In genomic region chr17:46248189-46248522, GRCm38 (mm10) we compare ENCODE assay signal across 8 mouse cellular contexts. TPM values are rescaled to one million over a fixed set of nuclear protein-coding genes. Genes with fewer than 3 reads are reported as not detected.
DNase-seq lines count a peak whose midpoint lies in the region; ATAC-seq and TF ChIP-seq lines count a peak whose summit lies in the region.

No protein-coding gene starts in this region.

- H3K36me3 ChIP-seq in heart, embryonic 10.5 days: peaks cover 69% of the 10 kb centered on the region
- peaks cover 57 to 77% of the 10 kb centered on the region in 2 experiments for H3K36me3 ChIP-seq in CH12.LX (replicated peaks in 1 of 2; ENCODE audit: control insufficient read depth in 1 of 2, insufficient read depth in 1 of 2, low read length in 1 of 2)
- peaks cover 67% of the 10 kb centered on the region for H3K36me3 ChIP-seq in forebrain, embryonic 14.5 days (ENCODE audit: control insufficient read depth, insufficient read depth, low read length)
- peaks cover 45% of the 10 kb centered on the region for H3K36me3 ChIP-seq in liver, embryonic 16.5 days (ENCODE audit: control insufficient read depth, insufficient read depth)

- DNase-seq in heart, embryonic 10.5 days (ENCODE audit: low spot score): no peak
- no peak for DNase-seq in heart, postnatal 25 days (ENCODE audit: low spot score)
- no peak for DNase-seq in CH12.LX (ENCODE audit: extremely low read depth)
- DNase-seq in forebrain, embryonic 14.5 days (ENCODE audit: low spot score): no peak
- no peak for DNase-seq in Muller cell, postnatal 12 days (ENCODE audit: inconsistent ontology term)
- DNase-seq in embryo, embryonic 9.5 days (ENCODE audit: extremely low spot score): no peak
- no peak for DNase-seq in thymus, postnatal 4 days

- peak overlapping the region; percentile 88 for H3K4me3 ChIP-seq in heart, embryonic 10.5 days
- H3K4me3 ChIP-seq in CH12.LX (replicated peaks in 1 of 3; ENCODE audit: low read depth in 2 of 3, low read length in 2 of 3, poor library complexity in 1 of 3): peak overlapping the region; percentile 71 to 96 (median 95)
- peak overlapping the region; percentile 98 for H3K4me3 ChIP-seq in forebrain, embryonic 14.5 days (ENCODE audit: low read depth, low read length)
- H3K4me3 ChIP-seq in liver, embryonic 16.5 days (ENCODE audit: low read depth, low read length): peak overlapping the region; percentile 99

- peak overlapping the region; percentile 92 for H3K9ac ChIP-seq in CH12.LX (ENCODE audit: insufficient read depth, low read depth)
- H3K9ac ChIP-seq in forebrain, embryonic 14.5 days (ENCODE audit: low read length): peak overlapping the region; percentile 95
- peak overlapping the region; percentile 99 for H3K9ac ChIP-seq in liver, embryonic 16.5 days (ENCODE audit: low read depth, low read length)

- intact Hi-C loops in heart, postnatal 25 days (cut with DNase I): loop anchor here (2.0 kb wide), 1 partner anchor 135 kb away; the partner anchor contains the start of gene Zfp318

- no peaks in the 10 kb centered on the region for H3K9me3 ChIP-seq in heart, embryonic 10.5 days
- H3K9me3 ChIP-seq in CH12.LX (replicated peaks; ENCODE audit: low read length): no peaks in the 10 kb centered on the region
- H3K9me3 ChIP-seq in forebrain, embryonic 14.5 days (replicated peaks; ENCODE audit: control insufficient read depth, low read length): no peaks in the 10 kb centered on the region
- H3K9me3 ChIP-seq in liver, embryonic 16.5 days (replicated peaks; ENCODE audit: control insufficient read depth, low read length): no peaks in the 10 kb centered on the region

- H3K79me2 ChIP-seq in CH12.LX (replicated peaks; ENCODE audit: control insufficient read depth, extremely low read depth, insufficient read depth, poor library complexity, severe bottlenecking): peaks cover 28% of the 10 kb centered on the region

- TF ChIP-seq CTCF in CH12.LX (conservative IDR thresholded peaks at IDR 0.05 in 1 of 2, IDR thresholded peaks at IDR 0.05 in 1 of 2; ENCODE audit: low read depth in 2 of 2, low read length in 2 of 2): no peak

- in situ Hi-C loops in CH12.LX (cut with MboI; ENCODE audit: low pct_ligation_motif_present, low pct_unique_long_range_greater_than_20kb, low sequenced_read_pairs): loop anchor here (25.0 kb wide), 1 partner anchor 739 kb away; no protein-coding TSS in a partner anchor

- dilution Hi-C loops in CH12.LX (cut with MboI; ENCODE audit: extremely low pct_ligation_motif_present, extremely low pct_unique_long_range_greater_than_20kb, low sequenced_read_pairs): no loop called here

- TF ChIP-seq EP300 in CH12.LX (IDR thresholded peaks at IDR 0.05; ENCODE audit: low read length): no peak

- peaks cover 5% of the 10 kb centered on the region; the same call in 1 of the 2 replicates for H3K27me3 ChIP-seq in heart, embryonic 10.5 days (ENCODE audit: insufficient read depth, poor library complexity, severe bottlenecking)
- no peaks in the 10 kb centered on the region for H3K27me3 ChIP-seq in CH12.LX (replicated peaks)
- H3K27me3 ChIP-seq in forebrain, embryonic 14.5 days (replicated peaks; ENCODE audit: control insufficient read depth, insufficient read depth, low read length): no peaks in the 10 kb centered on the region
- H3K27me3 ChIP-seq in liver, embryonic 16.5 days (ENCODE audit: control insufficient read depth, insufficient read depth, low read depth, low read length): peaks cover under 1% of the 10 kb centered on the region

- ATAC-seq in forebrain, embryonic 14.5 days: peak; percentile 49
- peak; percentile 48 for ATAC-seq in liver, embryonic 16.5 days (ENCODE audit: low read depth)

- peak overlapping the region; percentile 90 for H3K27ac ChIP-seq in heart, embryonic 10.5 days
- H3K27ac ChIP-seq in CH12.LX (ENCODE audit: insufficient read depth, low read depth): peak overlapping the region; percentile 37; the same call in 1 of the 2 replicates
- H3K27ac ChIP-seq in forebrain, embryonic 14.5 days (ENCODE audit: low read depth, low read length): peak overlapping the region; percentile 29; the same call in 1 of the 2 replicates
- H3K27ac ChIP-seq in liver, embryonic 16.5 days (ENCODE audit: low read length): peak overlapping the region; percentile 88

- no peak for TF ChIP-seq POLR2A in CH12.LX (IDR thresholded peaks at IDR 0.05; ENCODE audit: low read depth, low read length)

- peaks cover 20% of the 10 kb centered on the region for H3K4me1 ChIP-seq in heart, embryonic 10.5 days
- peaks cover 8 to 33% of the 10 kb centered on the region in 2 experiments for H3K4me1 ChIP-seq in CH12.LX (ENCODE audit: control insufficient read depth in 1 of 2, insufficient read depth in 2 of 2)
- H3K4me1 ChIP-seq in forebrain, embryonic 14.5 days (ENCODE audit: control insufficient read depth, insufficient read depth, low read length): peaks cover 16% of the 10 kb centered on the region
- H3K4me1 ChIP-seq in liver, embryonic 16.5 days (ENCODE audit: control insufficient read depth, low read depth, low read length): peaks cover 23% of the 10 kb centered on the region

- under 1% methylated on average over 37 of the region's 37 CpGs for WGBS in heart, embryonic 10.5 days
- under 1% methylated on average over 37 of the region's 37 CpGs for WGBS in forebrain, embryonic 14.5 days
- WGBS in liver, embryonic 16.5 days (ENCODE audit: insufficient replicate concordance): under 1% methylated on average over 37 of the region's 37 CpGs

- peak overlapping the region; percentile 52; the same call in 1 of the 2 replicates for H3K4me2 ChIP-seq in CH12.LX (ENCODE audit: insufficient read depth, low read depth, poor library complexity, severe bottlenecking)
- peak overlapping the region; percentile 86 for H3K4me2 ChIP-seq in forebrain, embryonic 14.5 days (ENCODE audit: low read length)
- H3K4me2 ChIP-seq in liver, embryonic 16.5 days (ENCODE audit: low read depth, low read length): peak overlapping the region; percentile 94

- TF ChIP-seq RAD21 in CH12.LX (IDR thresholded peaks at IDR 0.05; ENCODE audit: low read depth, low read length): no peak

TF ChIP-seq in CH12.LX, 34 proteins besides CTCF, POLR2A, EP300 and RAD21 (continues in another document):
- TF ChIP-seq ZNF384 (IDR thresholded peaks at IDR 0.05; ENCODE audit: low read depth, low read length) (no peak), E2F4 (IDR thresholded peaks at IDR 0.05; ENCODE audit: insufficient replicate concordance, low read depth, low read length) (no peak), ZMIZ1 (IDR thresholded peaks at IDR 0.05; ENCODE audit: low read depth, low read length) (peak; percentile 9; the same call in 1 of the 2 replicates), USF1 (IDR thresholded peaks at IDR 0.05; ENCODE audit: low read depth, low read length) (no peak), RCOR1 (conservative IDR thresholded peaks at IDR 0.05; ENCODE audit: low read depth, low read length) (no peak), MXI1 (IDR thresholded peaks at IDR 0.05; ENCODE audit: low read depth, low read length) (no peak), USF2 (conservative IDR thresholded peaks at IDR 0.05; ENCODE audit: low read depth, low read length) (no peak), SIN3A (IDR thresholded peaks at IDR 0.05; ENCODE audit: low read length) (0 out of 2 replicates have a peak, but pooled peaks have one; percentile 19), PAX5 (IDR thresholded peaks at IDR 0.05; ENCODE audit: low read length) (no peak)

RNA-seq across cellular contexts. Expression of gene Yipf3, which starts 0.3 kb away (rescaled TPM):
- 77.0 and 83.9 TPM in 2 replicates for polyA plus RNA-seq in heart, embryonic 10.5 days (2016; fragmentation: Nextera tagmentation; extraction: Ambion mirVana)
- 10 to 100 TPM; 81.8 to 82.6 TPM for total RNA-seq in heart, postnatal 25 days (2021)
- total RNA-seq in CH12.LX (2012; rRNA removed) (24.8 and 32.5 TPM in 2 replicates), CH12.LX (2014; rRNA removed) (9.0 and 15.8 TPM in 2 replicates)
- polyA plus RNA-seq in CH12.LX (2012; ENCODE audit: insufficient read length, low read depth): 45.4 and 52.6 TPM in 2 replicates
- 97.5 and 102 TPM in 2 replicates for polyA plus RNA-seq in forebrain, embryonic 14.5 days (2014; fragmentation: Nextera tagmentation; extraction: Ambion mirVana)
- 50.5 and 52.5 TPM in 2 replicates for polyA plus RNA-seq in liver, embryonic 16.5 days (2015; fragmentation: Nextera tagmentation; extraction: Ambion mirVana)

RNA-seq across cellular contexts. Expression of gene Polr1c, which starts 0.3 kb away (rescaled TPM):
- 53.8 and 81.2 TPM in 2 replicates for polyA plus RNA-seq in heart, embryonic 10.5 days (2016; fragmentation: Nextera tagmentation; extraction: Ambion mirVana)
- total RNA-seq in heart, postnatal 25 days (2021): 10 to 100 TPM; 20.9 to 26.1 TPM
- total RNA-seq in CH12.LX (2012; rRNA removed): 361 and 433 TPM in 2 replicates
- total RNA-seq in CH12.LX (2014; rRNA removed): 350 and 356 TPM in 2 replicates
- 367 and 386 TPM in 2 replicates for polyA plus RNA-seq in CH12.LX (2012; ENCODE audit: insufficient read length, low read depth)
- 90.2 and 106 TPM in 2 replicates for polyA plus RNA-seq in forebrain, embryonic 14.5 days (2014; fragmentation: Nextera tagmentation; extraction: Ambion mirVana)
- polyA plus RNA-seq in liver, embryonic 16.5 days (2015; fragmentation: Nextera tagmentation; extraction: Ambion mirVana): 26.2 and 28.7 TPM in 2 replicates

RNA-seq across cellular contexts. Expression of gene Lrrc73, which starts 5.2 kb away (rescaled TPM):
- polyA plus RNA-seq in heart, embryonic 10.5 days (2016; fragmentation: Nextera tagmentation; extraction: Ambion mirVana): 0.33 and 0.38 TPM in 2 replicates
- under 1 TPM; 0.20 to 0.26 TPM for total RNA-seq in heart, postnatal 25 days (2021)
- total RNA-seq in CH12.LX (2012; rRNA removed) (2.7 and 3.6 TPM in 2 replicates), CH12.LX (2014; rRNA removed) (1.5 and 1.8 TPM in 2 replicates)
- polyA plus RNA-seq in CH12.LX (2012; ENCODE audit: insufficient read length, low read depth): 4.0 and 4.2 TPM in 2 replicates
- polyA plus RNA-seq in forebrain, embryonic 14.5 days (2014; fragmentation: Nextera tagmentation; extraction: Ambion mirVana): 9.8 and 10.6 TPM in 2 replicates
- 0.08 TPM in 1 of 2 replicates, not detected in the other for polyA plus RNA-seq in liver, embryonic 16.5 days (2015; fragmentation: Nextera tagmentation; extraction: Ambion mirVana)

RNA-seq across cellular contexts. Expression of gene Tjap1, which starts 34.7 kb away (rescaled TPM):
- polyA plus RNA-seq in heart, embryonic 10.5 days (2016; fragmentation: Nextera tagmentation; extraction: Ambion mirVana): 46.5 and 55.8 TPM in 2 replicates
- total RNA-seq in heart, postnatal 25 days (2021): 10 to 100 TPM; 37.1 to 40.5 TPM
- total RNA-seq in CH12.LX (2012; rRNA removed) (13.8 and 14.2 TPM in 2 replicates), CH12.LX (2014; rRNA removed) (8.6 and 9.1 TPM in 2 replicates)
- polyA plus RNA-seq in CH12.LX (2012; ENCODE audit: insufficient read length, low read depth): 24.3 and 28.6 TPM in 2 replicates
- 22.8 and 23.9 TPM in 2 replicates for polyA plus RNA-seq in forebrain, embryonic 14.5 days (2014; fragmentation: Nextera tagmentation; extraction: Ambion mirVana)
- 8.9 and 10.9 TPM in 2 replicates for polyA plus RNA-seq in liver, embryonic 16.5 days (2015; fragmentation: Nextera tagmentation; extraction: Ambion mirVana)

RNA-seq across cellular contexts. Expression of gene Xpo5, which starts 45.6 kb away (rescaled TPM):
- polyA plus RNA-seq in heart, embryonic 10.5 days (2016; fragmentation: Nextera tagmentation; extraction: Ambion mirVana): 33.5 and 42.8 TPM in 2 replicates
- total RNA-seq in heart, postnatal 25 days (2021): 10 to 100 TPM; 19.6 to 21.3 TPM
- total RNA-seq in CH12.LX (2012; rRNA removed) (44.7 and 53.7 TPM in 2 replicates), CH12.LX (2014; rRNA removed) (56.3 and 56.5 TPM in 2 replicates)
- 53.3 and 55.1 TPM in 2 replicates for polyA plus RNA-seq in CH12.LX (2012; ENCODE audit: insufficient read length, low read depth)
- polyA plus RNA-seq in forebrain, embryonic 14.5 days (2014; fragmentation: Nextera tagmentation; extraction: Ambion mirVana): 50.5 and 50.9 TPM in 2 replicates
- 13.5 and 13.7 TPM in 2 replicates for polyA plus RNA-seq in liver, embryonic 16.5 days (2015; fragmentation: Nextera tagmentation; extraction: Ambion mirVana)

Comparison
In these comparisons a context has a peak if more than half of its experiments do, and no peak if none do; other contexts are left out.
1. H3K27ac ChIP-seq: peak in every context shown above with its lines; median percentile 90 in heart, embryonic 10.5 days; 88 in liver, embryonic 16.5 days; 37 in CH12.LX; 29 in forebrain, embryonic 14.5 days.